Mouse (Mus musculus): ENCODE measurements around the gene Atp1a2.
"Not testable (repeated sequence)": the region's sequence is repeated elsewhere in the genome, so short reads cannot be mapped to it uniquely, and the experiment has no call there.

The Atp1a2 gene

GRCm38 (mm10) chr1:172261477-172262078 lies 36.3 kb downstream of the Atp1a2 start, which contains the start of gene Igsf8:
Gene Igsf8 (plus strand): TSS chr1:172261641.
- DNase-seq, result no peak

GRCm38 (mm10) chr1:172258314-172258713 lies 39.5 kb downstream of the Atp1a2 start, which contains the start of gene Atp1a4:
Gene Atp1a4 (minus strand): TSS chr1:172258414.
- DNase-seq, result no peak

GRCm38 (mm10) chr1:172247679-172248078 lies 50.2 kb downstream of the Atp1a2 start:
- peak; percentile 14 for DNase-seq

GRCm38 (mm10) chr1:172247216-172247615 lies 50.6 kb downstream of the Atp1a2 start:
- DNase-seq, result no peak

GRCm38 (mm10) chr1:172244645-172245044 lies 53.2 kb downstream of the Atp1a2 start:
- DNase-seq, result not testable (repeated sequence)

- peak; percentile 25 for DNase-seq
Measured at GRCm38 (mm10) chr1:172243547-172244205, 54.2 kb downstream of the Atp1a2 start.

- no peak for DNase-seq
Measured at GRCm38 (mm10) chr1:172242401-172242800, 55.5 kb downstream of the Atp1a2 start.

- DNase-seq, result no peak
Measured at GRCm38 (mm10) chr1:172240945-172241708, 56.7 kb downstream of the Atp1a2 start.

GRCm38 (mm10) chr1:172229215-172229614 lies 68.6 kb downstream of the Atp1a2 start:
- no peak for DNase-seq

- no peak for DNase-seq
Measured at GRCm38 (mm10) chr1:172228209-172228608, 69.7 kb downstream of the Atp1a2 start.
